ENCODE assay signal across 9 mouse cellular contexts in genomic region chr2:168904188-168904587, GRCm38 (mm10). TPM values are rescaled to one million over a fixed set of nuclear protein-coding genes. Genes with fewer than 3 reads are reported as not detected.
A peak's percentile ranks its signal among the peaks of the same experiment; 100 is the strongest.
DNase-seq lines count a peak whose midpoint lies in the region; ATAC-seq and TF ChIP-seq lines count a peak whose summit lies in the region.
"Had no signal": no experiment of that assay in that cellular context is flagged by ENCODE, and none has a peak within 500 bp of the region (broad histone marks: within the 10 kb centered on the region; RNA-seq: fewer than 3 reads in every experiment).

No protein-coding gene starts in this region.

- peak; percentile 26 for DNase-seq in gastrocnemius, adult 18-20 months (ENCODE audit: low spot score)
- DNase-seq in gastrocnemius, postnatal 14 days, result no peak
- peak; percentile 72 for DNase-seq in 3134 (ENCODE audit: extremely low read depth, insufficient read length, low spot score)
- DNase-seq in T-cell, adult 2 months (ENCODE audit: low spot score), result peak; percentile 14
- peak; percentile 89 for DNase-seq in embryo, embryonic 10 days (ENCODE audit: low spot score)
- DNase-seq in induced T-regulatory cell, adult 2 months (ENCODE audit: low read depth), result peak; percentile 81
- DNase-seq in lung, postnatal 0 days (ENCODE audit: low spot score), result peak; percentile 54
- DNase-seq in skeletal muscle tissue, adult 2 months (ENCODE audit: low read depth, low spot score), result peak; percentile 13

- 0 out of 2 replicates have a peak, but pooled peaks have one; percentile 41 for ATAC-seq in lung, postnatal 0 days

- H3K9ac ChIP-seq in lung, postnatal 0 days (replicated peaks; ENCODE audit: low read depth), result no peak overlapping the region
- H3K9ac ChIP-seq: limb, embryonic 15.5 days had no signal

- no peak overlapping the region for H3K4me2 ChIP-seq in lung, postnatal 0 days (replicated peaks; ENCODE audit: low read depth, low read length)
- H3K4me2 ChIP-seq: limb, embryonic 15.5 days had no signal

- H3K4me1 ChIP-seq in lung, postnatal 0 days (ENCODE audit: insufficient read depth, low read depth, low read length), result no peaks in the 10 kb centered on the region

- no peak overlapping the region for H3K4me3 ChIP-seq in lung, postnatal 0 days (ENCODE audit: low read depth, low read length)
- H3K4me3 ChIP-seq: limb, embryonic 15.5 days had no signal

- intact Hi-C loops in gastrocnemius, postnatal 14 days (cut with DNase I; ENCODE audit: low total_unique reads), result no loop called here

- no peak overlapping the region for H3K27ac ChIP-seq in lung, postnatal 0 days (ENCODE audit: low read length)
- H3K27ac ChIP-seq: limb, embryonic 15.5 days had no signal

- 14% methylated on average over 9 of the region's 9 CpGs for WGBS in lung, postnatal 0 days

- no peaks in the 10 kb centered on the region for H3K9me3 ChIP-seq in lung, postnatal 0 days (ENCODE audit: low read length)
- H3K9me3 ChIP-seq: limb, embryonic 15.5 days had no signal

- no peaks in the 10 kb centered on the region for H3K36me3 ChIP-seq in lung, postnatal 0 days (ENCODE audit: insufficient read depth, low read length)

- peak; percentile 90 for TF ChIP-seq CTCF in lung, postnatal 0 days (IDR thresholded peaks at IDR 0.05)

- H3K27me3 ChIP-seq in lung, postnatal 0 days (replicated peaks; ENCODE audit: insufficient read depth, low read length), result no peaks in the 10 kb centered on the region
- H3K27me3 ChIP-seq: limb, embryonic 15.5 days had no signal

- TF ChIP-seq EP300 in lung, postnatal 0 days (IDR thresholded peaks at IDR 0.05), result no peak

RNA-seq across cellular contexts. Expression of gene Zfp64, which starts 51.2 kb away (rescaled TPM):
- total RNA-seq in gastrocnemius, adult 18-20 months (2021), result 1 to 10 TPM; 7.4 to 7.6 TPM
- total RNA-seq in gastrocnemius, postnatal 14 days (2021), result 1 to 10 TPM; 7.8 to 8.0 TPM
- 14.0 and 15.8 TPM in 2 replicates for polyA plus RNA-seq in lung, postnatal 0 days (2015; fragmentation: Nextera tagmentation; extraction: Ambion mirVana)
